Mouse (Mus musculus) yolk sac, embryonic 10.5 days (tissue): ENCODE measurements around the gene Hcn2.
"Not testable (repeated sequence)": the region's sequence is repeated elsewhere in the genome, so short reads cannot be mapped to it uniquely, and the experiment has no call there.

Experiments used
- DNase-seq: peaks from one replicate; pipeline ENCODE4 v3.0.0-alpha.2; 2017; ENCODE audit warnings: low spot score

The Hcn2 gene

GRCm38 (mm10) chr10:79743650-79744365, 27.4 kb downstream of the Hcn2 start:
- DNase-seq: no peak

- no peak for DNase-seq
Observed at GRCm38 (mm10) chr10:79745411-79745810, 29.0 kb downstream of the Hcn2 start.

- peak; percentile 93 for DNase-seq
Observed at GRCm38 (mm10) chr10:79745898-79746773, 29.7 kb downstream of the Hcn2 start, which contains the start of gene Polrmt. TSS of gene Polrmt (minus strand) at chr10:79746581.

DNA sequence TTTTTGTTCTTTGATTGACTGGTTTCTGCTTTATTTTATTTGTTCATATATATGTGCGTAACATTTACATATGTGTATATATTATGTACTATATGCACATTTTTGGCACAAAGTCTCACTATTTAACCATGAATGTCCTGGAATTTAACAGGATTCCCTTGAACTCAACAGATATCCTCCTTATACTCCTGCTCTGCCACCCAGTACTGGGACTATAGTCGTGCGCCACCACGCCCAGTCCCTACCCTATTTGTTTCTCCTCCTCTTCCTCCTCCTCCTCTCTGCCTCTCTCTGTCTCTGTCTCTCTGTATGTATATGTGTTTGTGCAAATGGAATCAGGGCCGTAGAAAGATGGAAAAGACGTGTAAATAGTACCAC, 30.3 kb downstream of the Hcn2 start:
- no peak for DNase-seq

- DNase-seq: no peak
Observed at GRCm38 (mm10) chr10:79748496-79748895, 32.1 kb downstream of the Hcn2 start.

- peak; percentile 69 for DNase-seq
Observed at GRCm38 (mm10) chr10:79754856-79755516, 38.6 kb downstream of the Hcn2 start, which contains the start of gene Fgf22. TSS of gene Fgf22 (plus strand) at chr10:79755076.

GRCm38 (mm10) chr10:79755854-79756253, 39.4 kb downstream of the Hcn2 start:
- DNase-seq: no peak

DNA sequence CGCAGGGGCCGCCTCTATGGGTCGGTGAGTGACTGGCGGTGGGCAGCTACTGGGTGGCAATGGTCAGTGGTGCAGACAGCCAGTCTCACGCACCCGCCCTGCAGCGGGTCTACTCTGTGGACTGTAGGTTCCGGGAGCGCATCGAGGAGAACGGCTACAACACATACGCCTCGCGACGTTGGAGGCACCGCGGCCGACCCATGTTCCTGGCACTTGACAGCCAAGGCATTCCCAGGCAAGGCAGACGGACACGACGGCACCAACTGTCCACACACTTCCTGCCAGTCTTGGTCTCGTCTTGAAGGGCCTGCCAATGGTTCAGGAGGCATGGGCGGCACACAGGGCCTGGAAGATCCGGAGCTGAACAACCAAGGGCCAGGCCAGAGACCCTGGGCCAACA, 40.2 kb downstream of the Hcn2 start:
- DNase-seq: no peak

DNA sequence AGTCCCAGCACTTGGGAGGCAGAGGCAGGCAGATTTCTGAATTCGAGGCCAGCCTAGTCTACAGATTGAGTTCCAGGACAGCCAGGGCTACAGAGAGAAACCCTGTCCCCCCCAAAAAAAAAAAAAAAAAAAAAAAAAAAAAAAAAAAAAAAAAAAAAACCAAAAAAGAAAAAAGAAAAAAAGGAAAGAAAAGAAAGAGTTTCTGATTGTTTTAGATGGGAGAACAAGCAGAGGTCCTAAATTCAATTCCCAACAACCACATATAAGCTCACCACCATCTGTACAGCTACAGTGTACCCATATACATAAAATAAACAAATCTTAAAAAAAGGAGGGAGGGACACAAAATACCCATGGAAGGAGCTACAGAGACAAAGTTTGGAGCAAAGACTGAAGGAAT, 43.2 kb downstream of the Hcn2 start:
- not testable (repeated sequence) for DNase-seq

GRCm38 (mm10) chr10:79760603-79761143, 44.2 kb downstream of the Hcn2 start:
- no peak for DNase-seq

GRCm38 (mm10) chr10:79762875-79763274, 46.4 kb downstream of the Hcn2 start:
- DNase-seq: no peak

GRCm38 (mm10) chr10:79764234-79764633, 47.8 kb downstream of the Hcn2 start:
- DNase-seq: no peak

DNA sequence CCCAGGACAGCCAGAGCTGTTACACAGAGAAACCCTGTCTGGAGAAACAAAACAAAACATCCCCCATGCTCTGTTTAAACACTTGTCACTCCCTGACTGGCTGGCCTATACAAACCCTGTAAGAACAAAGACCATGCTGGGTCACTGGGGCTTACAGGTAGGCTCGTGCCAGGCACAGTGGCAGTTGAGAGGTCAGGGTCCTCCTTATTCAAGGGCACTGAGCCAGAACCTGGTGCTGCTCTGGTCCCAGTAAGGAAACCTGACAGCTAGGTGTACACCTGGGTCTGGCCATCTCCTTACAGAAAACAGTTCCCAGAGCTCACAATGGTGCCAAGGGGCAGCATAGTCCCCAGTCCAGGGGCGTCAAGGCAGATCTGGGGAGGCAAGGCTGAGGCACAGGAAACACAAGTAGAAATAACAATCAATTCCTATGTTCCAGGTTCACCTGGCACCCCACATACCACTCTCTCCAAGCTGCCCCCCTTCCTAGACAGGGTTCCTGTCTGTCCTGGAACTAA, 48.9 kb downstream of the Hcn2 start:
- DNase-seq: no peak

GRCm38 (mm10) chr10:79766001-79766507, 49.6 kb downstream of the Hcn2 start:
- DNase-seq: no peak

- peak; percentile 100 for DNase-seq
Observed at GRCm38 (mm10) chr10:79766508-79767325, 50.3 kb downstream of the Hcn2 start, which contains the start of gene Rnf126. TSS of gene Rnf126 (minus strand) at chr10:79766952.

- peak; percentile 93 for DNase-seq
Observed at GRCm38 (mm10) chr10:79767372-79768244, 51.2 kb downstream of the Hcn2 start.

- DNase-seq: peak; percentile 79
Observed at GRCm38 (mm10) chr10:79768400-79768799, 52.0 kb downstream of the Hcn2 start.

DNA sequence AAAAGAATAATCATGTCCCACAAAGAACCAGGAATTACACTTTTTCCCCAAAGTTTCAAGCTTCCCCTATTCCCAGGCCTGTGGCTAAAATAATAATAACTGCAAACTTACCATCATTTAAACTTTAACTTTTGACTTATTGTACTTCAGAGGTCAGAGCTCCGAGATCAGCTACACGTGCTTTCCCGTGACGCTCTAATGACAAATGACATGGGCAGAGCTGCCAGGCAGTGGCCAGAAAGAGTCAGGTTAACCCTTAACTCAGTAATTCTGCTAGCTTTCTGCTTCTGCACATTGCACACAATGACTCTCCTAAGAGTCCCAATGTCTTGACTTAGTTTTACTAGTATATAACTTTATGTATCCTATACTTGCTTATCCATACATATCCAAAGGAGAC, 52.9 kb downstream of the Hcn2 start:
- DNase-seq: no peak

DNA sequence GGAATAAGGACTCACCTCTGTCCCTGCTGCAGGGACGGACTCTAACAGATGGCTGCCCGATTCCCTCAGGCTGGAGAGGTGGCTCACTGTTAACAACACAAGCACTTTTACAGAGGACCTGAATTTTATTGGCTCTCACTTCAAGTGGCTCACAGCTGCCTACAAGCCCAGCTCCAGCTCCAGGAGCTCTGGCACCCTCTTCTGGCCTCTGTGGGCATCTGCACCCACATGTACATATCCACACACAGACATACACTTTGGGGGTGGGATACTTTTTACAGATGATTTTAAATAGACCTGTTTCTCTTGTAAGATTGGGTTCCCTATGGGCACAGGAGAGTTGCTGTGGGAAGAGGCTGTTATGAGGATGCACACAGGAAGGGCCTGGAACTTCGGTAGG, 55.9 kb downstream of the Hcn2 start:
- no peak for DNase-seq

DNA sequence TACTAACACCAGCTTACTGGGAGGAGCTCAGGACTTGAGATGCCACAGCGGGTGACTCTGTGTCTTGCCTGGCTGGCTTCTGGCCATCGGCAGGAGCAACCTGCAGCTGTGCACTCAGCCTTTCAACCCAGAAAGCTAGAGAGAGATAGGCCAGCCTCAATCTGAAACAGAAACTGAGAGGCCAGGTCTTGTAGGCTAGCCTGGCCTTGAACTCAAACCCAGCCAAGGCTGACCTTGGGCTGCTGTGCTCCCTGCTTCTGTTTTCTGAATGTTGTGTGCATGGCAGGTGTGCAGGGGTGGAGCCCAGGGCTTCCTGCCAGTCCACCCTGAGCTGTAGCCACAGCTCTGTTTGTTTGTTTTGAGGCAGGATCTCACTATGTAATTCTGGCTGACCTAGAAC, 56.8 kb downstream of the Hcn2 start:
- DNase-seq: no peak
